8 mouse cellular contexts compared by ENCODE assay signal in the genomic region with DNA sequence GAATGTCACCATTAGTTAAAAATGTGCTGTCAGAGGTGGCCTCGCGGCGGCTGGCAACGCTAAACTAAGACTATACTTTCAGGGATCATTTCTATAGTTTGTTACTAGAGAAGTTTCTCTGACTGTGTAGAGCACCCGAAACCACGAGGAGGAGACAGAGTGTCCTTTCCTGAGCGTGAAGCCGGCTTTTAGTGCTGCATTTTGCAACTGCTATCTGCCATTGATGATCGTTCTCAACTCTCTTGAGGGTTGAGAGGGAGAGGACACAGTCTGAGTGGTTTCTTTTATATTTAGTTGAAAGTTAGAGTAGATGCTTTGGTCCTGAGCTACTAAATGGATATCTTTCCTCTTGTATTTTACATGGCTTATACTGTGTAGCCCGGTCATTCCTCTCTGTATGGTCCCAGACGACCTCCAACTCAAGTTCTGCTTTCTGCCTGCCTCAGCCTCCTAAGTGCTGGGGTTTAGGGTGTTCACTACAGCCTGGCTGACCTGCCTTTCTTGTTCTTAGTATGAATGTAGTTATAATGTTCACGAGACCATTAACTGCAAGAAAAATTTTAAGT. TPM values are rescaled to one million over a fixed set of nuclear protein-coding genes. Genes with fewer than 3 reads are reported as not detected.
DNase-seq lines count a peak whose midpoint lies in the region; ATAC-seq and TF ChIP-seq lines count a peak whose summit lies in the region.

No protein-coding gene starts in this region.

- H3K9me3 ChIP-seq in embryonic facial prominence, embryonic 10.5 days, result no peaks in the 10 kb centered on the region
- H3K9me3 ChIP-seq in limb, embryonic 15.5 days, result no peaks in the 10 kb centered on the region
- no peaks in the 10 kb centered on the region for H3K9me3 ChIP-seq in midbrain, postnatal 0 days (ENCODE audit: low read length)

- no peak overlapping the region for H3K9ac ChIP-seq in limb, embryonic 15.5 days
- H3K9ac ChIP-seq in midbrain, postnatal 0 days (replicated peaks; ENCODE audit: low read length, poor library complexity, severe bottlenecking), result no peak overlapping the region

- peaks cover 21% of the 10 kb centered on the region for H3K36me3 ChIP-seq in embryonic facial prominence, embryonic 10.5 days (replicated peaks)
- H3K36me3 ChIP-seq in limb, embryonic 15.5 days, result peaks cover 7% of the 10 kb centered on the region
- no peaks in the 10 kb centered on the region for H3K36me3 ChIP-seq in midbrain, postnatal 0 days (ENCODE audit: insufficient read depth, low read length)

- DNase-seq in left cerebral cortex, adult 18-20 months (ENCODE audit: low spot score in 2 of 2), result peak; percentile 36 to 42
- no peak for DNase-seq in left cerebral cortex, adult 11 months (ENCODE audit: low spot score)
- DNase-seq in embryonic facial prominence, embryonic 10.5 days (ENCODE audit: low spot score), result peak; percentile 89
- peak; percentile 95 for DNase-seq in heart, adult 11 months
- DNase-seq in kidney, adult 11 months, result peak; percentile 56
- peak; percentile 93 for DNase-seq in midbrain, postnatal 0 days (ENCODE audit: low spot score)
- peak; percentile 30 to 66 for DNase-seq in spleen, postnatal 14 days (ENCODE audit: low spot score in 2 of 2)

- H3K4me1 ChIP-seq in embryonic facial prominence, embryonic 10.5 days, result peaks cover 21% of the 10 kb centered on the region
- H3K4me1 ChIP-seq in limb, embryonic 15.5 days, result peaks cover 10% of the 10 kb centered on the region
- H3K4me1 ChIP-seq in midbrain, postnatal 0 days (ENCODE audit: insufficient read depth, low read length), result no peaks in the 10 kb centered on the region; the same call in 1 of the 2 replicates

- peak; percentile 75 for TF ChIP-seq CTCF in midbrain, postnatal 0 days (IDR thresholded peaks at IDR 0.05)

- 1% methylated on average over 12 of the region's 12 CpGs for WGBS in embryonic facial prominence, embryonic 10.5 days
- WGBS in limb, embryonic 15.5 days, result under 1% methylated on average over 12 of the region's 12 CpGs
- WGBS in midbrain, postnatal 0 days, result under 1% methylated on average over 12 of the region's 12 CpGs

- peak overlapping the region; percentile 85 for H3K4me3 ChIP-seq in embryonic facial prominence, embryonic 10.5 days
- peak overlapping the region; percentile 62 for H3K4me3 ChIP-seq in limb, embryonic 15.5 days
- H3K4me3 ChIP-seq in midbrain, postnatal 0 days (ENCODE audit: low read depth, low read length), result peak overlapping the region; percentile 58

- ATAC-seq in limb, embryonic 15.5 days (ENCODE audit: insufficient number of reproducible peaks, low FRiP score, low TSS enrichment, low read depth), result peak; percentile 89
- ATAC-seq in midbrain, postnatal 0 days (ENCODE audit: low FRiP score), result peak; percentile 78

- H3K27ac ChIP-seq in embryonic facial prominence, embryonic 10.5 days (replicated peaks), result peak overlapping the region; percentile 98
- peak overlapping the region; percentile 98 for H3K27ac ChIP-seq in limb, embryonic 15.5 days
- peak overlapping the region; percentile 96 for H3K27ac ChIP-seq in midbrain, postnatal 0 days (ENCODE audit: low read depth, low read length)

- H3K4me2 ChIP-seq in limb, embryonic 15.5 days, result peak overlapping the region; percentile 73
- peak overlapping the region; percentile 72 for H3K4me2 ChIP-seq in midbrain, postnatal 0 days (ENCODE audit: low read depth, low read length, poor library complexity, severe bottlenecking)

- H3K27me3 ChIP-seq in embryonic facial prominence, embryonic 10.5 days (replicated peaks; ENCODE audit: low read depth, poor library complexity, severe bottlenecking), result no peaks in the 10 kb centered on the region
- no peaks in the 10 kb centered on the region for H3K27me3 ChIP-seq in limb, embryonic 15.5 days
- no peaks in the 10 kb centered on the region for H3K27me3 ChIP-seq in midbrain, postnatal 0 days (ENCODE audit: insufficient read depth, low read length)

RNA-seq across cellular contexts. Expression of a gene that starts 0.6 kb away (rescaled TPM):
- total RNA-seq in left cerebral cortex, adult 18-20 months (2021), result 10 to 100 TPM; 19.5 to 20.7 TPM
- 171 and 172 TPM in 2 replicates for polyA plus RNA-seq in embryonic facial prominence, embryonic 10.5 days (2016; fragmentation: Nextera tagmentation; extraction: Ambion mirVana)
- polyA plus RNA-seq in limb, embryonic 15.5 days (2015; fragmentation: Nextera tagmentation; extraction: Ambion mirVana), result 79.9 and 85.3 TPM in 2 replicates
- total RNA-seq in midbrain, postnatal 0 days (2014; rRNA removed), result 25.6 and 28.9 TPM in 2 replicates
- 53.2 and 56.2 TPM in 2 replicates for polyA plus RNA-seq in midbrain, postnatal 0 days (2015; fragmentation: Nextera tagmentation; extraction: Ambion mirVana)

RNA-seq across cellular contexts. Expression of a gene that starts 11.6 kb away (rescaled TPM):
- total RNA-seq in left cerebral cortex, adult 18-20 months (2021), result 10 to 100 TPM; 18.2 to 18.4 TPM
- 79.1 and 89.3 TPM in 2 replicates for polyA plus RNA-seq in embryonic facial prominence, embryonic 10.5 days (2016; fragmentation: Nextera tagmentation; extraction: Ambion mirVana)
- polyA plus RNA-seq in limb, embryonic 15.5 days (2015; fragmentation: Nextera tagmentation; extraction: Ambion mirVana), result 50.8 and 51.5 TPM in 2 replicates
- total RNA-seq in midbrain, postnatal 0 days (2014; rRNA removed), result 18.7 and 22.7 TPM in 2 replicates
- polyA plus RNA-seq in midbrain, postnatal 0 days (2015; fragmentation: Nextera tagmentation; extraction: Ambion mirVana), result 52.3 and 52.4 TPM in 2 replicates

RNA-seq across cellular contexts. Expression of a gene that starts 43.5 kb away (rescaled TPM):
- 10 to 100 TPM; 88.6 to 92.4 TPM for total RNA-seq in left cerebral cortex, adult 18-20 months (2021)
- polyA plus RNA-seq in embryonic facial prominence, embryonic 10.5 days (2016; fragmentation: Nextera tagmentation; extraction: Ambion mirVana), result 86.8 and 91.6 TPM in 2 replicates
- polyA plus RNA-seq in limb, embryonic 15.5 days (2015; fragmentation: Nextera tagmentation; extraction: Ambion mirVana), result 45.8 and 46.0 TPM in 2 replicates
- total RNA-seq in midbrain, postnatal 0 days (2014; rRNA removed), result 53.2 and 54.6 TPM in 2 replicates
- 32.9 and 34.3 TPM in 2 replicates for polyA plus RNA-seq in midbrain, postnatal 0 days (2015; fragmentation: Nextera tagmentation; extraction: Ambion mirVana)
